Mouse (Mus musculus) kidney, adult 8-10 months (tissue): ENCODE measurements around the gene Limch1.

Source experiments
- DNase-seq, 2 experiments: peaks; one replicate each; pipeline ENCODE4 v3.0.0; 2022

Limch1 gene

DNA sequence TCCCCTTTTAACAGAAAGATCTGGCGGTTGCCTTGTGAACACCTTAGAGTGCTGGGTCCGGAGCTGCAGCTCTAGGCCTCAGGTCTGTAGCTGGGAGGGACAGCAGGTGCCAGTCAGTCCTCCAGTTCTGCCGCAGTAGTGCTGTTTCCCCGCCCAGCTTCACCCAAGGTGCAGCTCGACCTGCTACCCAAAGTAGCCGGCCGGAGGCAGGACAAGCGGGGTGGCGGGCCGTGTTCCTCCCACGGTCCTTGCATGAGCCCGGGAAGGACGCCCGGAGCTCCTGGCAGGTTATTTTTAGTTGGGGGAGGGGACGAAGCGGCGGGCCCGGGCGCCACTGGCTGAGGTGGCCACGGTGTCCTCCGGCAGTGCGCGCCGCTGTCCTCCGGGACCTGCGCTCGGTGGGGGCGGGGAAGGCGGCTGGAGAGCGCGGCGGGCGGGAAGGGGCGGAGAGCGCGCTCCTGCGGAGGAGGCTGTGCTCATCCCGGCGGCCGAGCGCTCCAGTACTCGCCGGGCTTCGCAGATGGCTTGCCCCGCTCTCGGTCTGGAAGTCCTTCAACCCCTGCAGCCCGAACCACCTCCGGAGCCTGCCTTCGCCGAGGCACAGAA lies at the start of gene Limch1:
TSS of gene Limch1 (plus strand) at position 438 of the 606 bp plus-strand sequence.
- DNase-seq = peak; percentile 76 to 77

DNA sequence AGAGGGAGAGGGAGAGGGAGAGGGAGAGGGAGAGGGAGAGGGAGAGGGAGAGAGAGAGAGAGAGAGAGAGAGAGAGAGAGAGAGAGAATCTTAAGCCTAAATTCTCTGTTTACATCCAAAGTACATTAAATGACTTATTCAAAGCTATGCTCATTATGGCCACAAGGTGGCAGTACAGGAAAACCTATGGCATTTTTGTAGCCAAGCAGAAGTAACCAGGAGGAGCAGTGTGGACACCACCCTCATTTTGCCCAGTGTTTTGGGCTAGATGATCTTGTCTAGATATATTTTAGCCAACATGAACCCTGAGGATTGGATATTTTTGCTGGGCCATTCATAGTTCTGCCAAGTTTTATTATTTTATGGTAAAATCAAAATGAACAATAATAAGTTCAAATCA lies 48.5 kb upstream of the Limch1 start:
- peak in 1 of 2 experiments; percentile 44 for DNase-seq

DNA sequence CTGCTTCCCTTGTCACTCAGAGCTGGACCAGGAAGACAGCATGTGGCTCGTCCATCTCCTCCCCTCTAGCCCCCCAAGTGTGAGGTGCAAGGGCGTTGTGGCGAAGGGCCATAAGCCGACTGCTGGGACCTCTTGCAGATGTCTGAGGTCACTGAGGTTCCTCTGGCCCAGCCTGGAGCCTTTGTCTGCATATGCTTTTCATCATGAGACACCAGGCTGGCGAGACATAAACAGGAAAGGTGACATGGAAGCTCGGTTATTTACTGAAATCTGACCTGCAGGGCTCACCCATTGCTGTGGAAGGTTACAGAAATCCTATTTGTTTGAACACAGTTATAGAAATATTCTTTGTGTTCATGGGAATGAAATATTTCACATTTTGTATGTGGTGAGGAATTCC lies 45.7 kb upstream of the Limch1 start:
- DNase-seq = no peak

DNA sequence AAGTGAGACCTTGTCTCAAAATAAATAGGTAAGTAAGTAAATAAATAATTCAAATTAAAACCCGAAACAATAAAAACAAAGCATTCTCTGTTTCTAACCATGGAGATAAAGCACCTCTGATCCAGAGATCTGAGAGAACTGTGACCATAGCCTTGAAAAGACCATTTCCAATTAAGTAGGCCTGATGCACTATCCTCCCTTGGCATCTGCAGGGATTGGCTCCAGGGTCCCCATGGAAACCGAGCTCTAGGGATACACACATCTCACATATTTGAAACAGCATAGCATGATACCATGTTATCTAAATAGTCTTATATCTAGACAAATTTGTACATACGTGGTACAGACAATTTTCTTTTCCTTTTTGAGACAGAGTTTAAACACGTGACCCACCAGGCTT lies 43.7 kb upstream of the Limch1 start:
- DNase-seq = no peak

GRCm38 (mm10) chr5:66703317-66704004 lies 42.2 kb upstream of the Limch1 start:
- DNase-seq = no peak

DNA sequence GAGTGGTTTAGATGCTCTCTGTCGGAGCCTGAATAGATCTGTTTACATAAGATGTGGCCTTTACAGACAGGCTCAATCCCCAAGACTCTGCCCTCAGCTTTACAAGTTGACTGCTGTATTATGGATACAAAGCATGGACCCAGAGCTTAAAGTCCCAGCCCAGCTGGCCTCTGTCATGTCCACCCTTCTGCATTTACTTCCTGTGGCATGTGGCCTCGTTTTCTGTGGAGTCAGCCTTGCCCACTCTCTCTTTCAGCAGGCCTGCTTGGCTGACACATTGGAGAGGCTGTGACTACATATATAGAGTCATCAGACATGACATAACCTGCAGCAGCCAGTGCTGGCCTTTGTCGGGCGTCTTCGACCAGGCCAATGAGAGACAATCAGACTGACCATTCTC lies 37.8 kb upstream of the Limch1 start:
- no peak for DNase-seq

GRCm38 (mm10) chr5:66710445-66711019 lies 35.1 kb upstream of the Limch1 start:
- DNase-seq = peak in 1 of 2 experiments; percentile 12

DNA sequence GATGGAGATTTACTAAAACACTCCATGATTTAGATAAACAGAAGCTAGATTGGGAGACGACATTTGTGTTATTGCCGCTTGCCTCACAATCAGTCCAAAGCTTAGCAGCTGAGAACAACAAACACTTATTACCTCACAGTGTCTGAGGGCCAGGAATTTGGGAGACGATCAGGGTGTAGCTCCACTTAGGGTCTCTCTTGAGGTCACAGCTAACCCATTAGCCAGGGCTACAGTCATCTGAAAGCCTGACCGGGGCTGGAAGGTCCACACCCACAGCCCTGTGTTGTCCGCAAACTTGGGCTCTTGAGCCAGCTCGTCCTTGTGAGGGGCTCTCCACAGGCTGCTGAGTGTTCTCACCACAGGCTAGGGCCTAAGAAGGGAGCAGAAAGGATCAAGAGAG lies 32.8 kb upstream of the Limch1 start:
- no peak for DNase-seq

- DNase-seq = no peak
These were observed 30.1 kb upstream of the Limch1 start for GRCm38 (mm10) chr5:66715498-66715931.

DNA sequence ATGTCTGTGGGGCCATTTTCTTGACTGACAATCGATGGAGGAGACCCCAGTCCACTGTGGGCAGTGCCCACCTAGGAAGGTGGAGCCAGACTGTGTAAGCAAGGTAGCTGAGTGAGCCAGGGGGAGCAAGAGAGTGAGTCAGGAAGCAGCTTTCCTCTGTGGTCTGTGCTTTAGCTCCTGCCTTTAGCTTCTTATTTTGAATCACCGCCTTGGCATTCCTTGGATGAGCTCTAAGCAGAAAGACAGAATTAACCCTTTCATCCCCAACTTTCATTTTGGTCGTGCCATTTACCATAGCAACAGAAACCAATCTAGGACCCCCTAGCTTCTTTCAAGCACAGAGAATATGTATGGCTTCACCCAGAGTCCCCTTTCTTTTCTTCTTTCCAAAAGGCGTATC lies 27.7 kb upstream of the Limch1 start:
- DNase-seq = no peak

GRCm38 (mm10) chr5:66718413-66718812 lies 27.2 kb upstream of the Limch1 start:
- no peak for DNase-seq

- no peak for DNase-seq
These were observed 26.7 kb upstream of the Limch1 start for GRCm38 (mm10) chr5:66718880-66719279.

- DNase-seq = no peak
These were observed 24.7 kb upstream of the Limch1 start for GRCm38 (mm10) chr5:66720921-66721320.

GRCm38 (mm10) chr5:66722586-66722985 lies 23.0 kb upstream of the Limch1 start:
- no peak for DNase-seq

- DNase-seq = no peak
These were observed 22.6 kb upstream of the Limch1 start for GRCm38 (mm10) chr5:66723037-66723436.

- no peak for DNase-seq
These were observed 22.0 kb upstream of the Limch1 start for GRCm38 (mm10) chr5:66723626-66724025.

- DNase-seq = no peak
These were observed 16.3 kb upstream of the Limch1 start for GRCm38 (mm10) chr5:66729306-66729705.

DNA sequence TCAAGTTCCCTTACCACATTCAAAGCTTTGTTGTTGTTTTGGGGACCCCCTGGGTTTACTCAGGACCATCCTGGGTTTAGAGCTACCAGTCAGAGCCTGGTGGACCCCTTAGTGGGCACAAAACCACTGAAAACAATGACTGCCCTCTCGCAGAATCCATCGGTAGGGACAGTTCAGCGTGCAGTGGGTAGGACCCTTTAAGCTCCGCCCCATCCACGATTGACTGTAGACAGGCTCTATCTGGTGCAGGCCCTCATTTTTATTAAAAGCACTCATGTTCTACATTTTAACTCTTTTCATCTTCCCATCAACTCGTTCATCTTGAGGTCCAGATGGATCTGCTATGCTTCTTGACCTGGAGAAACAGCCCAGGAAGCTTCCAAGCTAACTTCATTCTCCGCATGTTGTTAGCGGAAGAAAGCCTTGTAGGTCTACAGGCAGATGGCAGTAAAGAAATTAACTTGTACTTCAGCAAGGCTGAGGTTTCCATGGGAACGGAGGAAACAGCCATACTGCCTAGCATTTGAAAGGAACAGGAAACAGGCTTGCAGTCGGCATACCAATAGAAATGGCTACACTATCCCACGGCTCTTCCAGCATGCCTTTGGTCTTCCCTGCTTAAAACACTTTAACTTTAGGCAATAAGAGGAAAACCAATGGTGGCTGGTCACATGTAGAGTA lies 14.9 kb upstream of the Limch1 start:
- DNase-seq = peak in 1 of 2 experiments; percentile 18

DNA sequence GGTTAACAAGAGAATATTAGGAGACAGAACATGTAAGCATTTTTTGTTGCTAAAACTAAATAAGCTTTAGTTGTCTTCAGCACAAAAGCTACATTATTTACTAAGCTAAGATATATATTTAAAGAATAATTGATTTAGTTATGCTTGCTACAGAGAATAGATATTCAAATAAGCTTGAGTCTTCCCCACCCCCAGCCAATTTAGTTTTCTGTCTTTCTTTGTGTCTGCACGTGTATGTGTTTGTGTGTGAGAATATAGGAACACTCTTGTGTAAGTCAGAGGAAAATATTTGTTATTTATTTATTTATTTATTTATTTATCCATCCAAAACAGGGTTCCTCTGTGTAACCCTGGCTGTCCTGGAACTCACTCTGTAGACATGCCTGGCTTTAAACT lies 14.3 kb upstream of the Limch1 start:
- no peak for DNase-seq

DNA sequence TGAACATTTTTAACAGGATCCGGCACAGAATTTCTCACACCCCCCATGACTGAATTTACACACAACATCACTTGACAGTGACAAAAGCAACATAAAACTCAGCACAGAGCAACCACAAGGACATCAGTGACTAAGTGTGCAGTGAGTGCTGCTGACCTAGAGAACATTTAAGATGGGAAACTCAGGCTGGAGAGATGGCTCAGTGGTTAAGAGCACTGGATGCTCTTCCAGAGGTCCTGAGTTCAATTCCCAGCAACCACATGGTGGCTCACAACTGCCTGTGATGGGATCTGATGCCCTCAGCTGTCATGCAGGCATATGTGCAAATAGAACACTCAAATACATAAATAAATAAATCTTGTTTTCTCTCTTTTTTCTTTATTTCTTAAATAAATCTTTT lies 12.1 kb upstream of the Limch1 start:
- DNase-seq = no peak

- DNase-seq = no peak
These were observed 6.3 kb upstream of the Limch1 start for GRCm38 (mm10) chr5:66739376-66739775.

GRCm38 (mm10) chr5:66745996-66746681 lies 512 bp downstream of the Limch1 start:
- peak; percentile 23 to 35 for DNase-seq

DNA sequence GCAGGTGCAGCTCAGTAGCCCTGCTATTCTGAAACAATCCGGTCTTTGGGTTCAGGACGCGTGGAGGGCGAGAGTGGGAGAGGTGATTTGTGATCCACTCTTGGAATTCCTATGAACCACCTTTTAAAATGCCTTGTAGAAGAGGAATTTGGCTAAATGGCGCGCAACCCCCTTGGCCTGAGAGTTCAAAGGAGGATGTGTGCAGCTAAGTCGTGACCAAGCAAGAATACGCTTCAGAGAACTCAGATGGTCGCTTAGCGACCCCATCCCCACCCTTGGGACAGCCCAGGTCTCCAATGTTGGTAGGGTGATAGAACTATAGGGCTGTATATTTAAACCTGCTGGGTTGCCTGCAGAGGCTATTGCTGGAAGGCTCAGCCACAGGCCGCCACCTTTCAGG lies 1.1 kb downstream of the Limch1 start:
- no peak for DNase-seq
